Mouse (Mus musculus) forelimb bud, embryonic 11.5 days (tissue): ENCODE data around the gene Gng7.

Experiments used
- DNase-seq: peaks from one replicate; pipeline ENCODE4 v3.0.0-alpha.2; 2012; ENCODE audit warnings: low read depth, low spot score

Gng7 gene

GRCm38 (mm10) chr10:80930361-80931152 is 84.2 kb downstream of the Gng7 start:
- DNase-seq: no peak

- peak; percentile 99 for DNase-seq
These were observed 85.2 kb downstream of the Gng7 start, which contains the start of gene Gadd45b for GRCm38 (mm10) chr10:80929299-80930226. Gadd45b (plus strand) TSS chr10:80930073.

DNA sequence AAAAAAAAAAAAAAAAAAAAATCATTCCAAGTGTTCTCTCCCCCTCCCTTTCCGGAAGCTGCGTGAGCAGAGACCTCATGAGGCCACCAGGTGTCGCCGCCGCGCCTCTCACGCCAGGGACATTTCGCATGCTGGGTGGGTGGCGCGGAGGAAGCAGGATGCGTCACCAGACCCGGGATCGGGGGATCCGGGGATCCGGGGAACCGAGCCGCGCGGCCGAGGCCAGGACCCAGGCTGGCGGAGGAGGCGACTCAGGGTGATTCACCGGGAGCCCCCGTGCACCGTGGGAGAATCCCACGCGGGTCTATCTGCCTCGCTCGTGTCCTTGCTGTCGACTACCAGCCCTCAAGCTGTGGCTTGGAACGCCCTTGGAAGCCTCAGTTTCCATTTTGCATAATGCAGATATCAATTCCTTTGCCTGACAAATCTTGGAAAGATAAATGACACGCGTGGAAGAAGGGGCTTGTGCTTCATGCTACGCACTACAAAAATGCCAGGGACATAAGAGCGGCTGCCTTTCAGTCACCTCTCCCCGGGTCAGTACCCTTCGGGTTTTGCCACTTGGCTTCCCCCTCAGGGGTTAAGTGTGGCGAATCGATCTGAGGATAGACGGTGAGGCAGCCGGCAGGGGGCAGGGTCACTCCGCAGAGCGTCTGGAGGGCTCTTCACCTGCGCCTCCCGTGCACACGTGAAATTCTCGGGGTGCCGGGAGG is 86.0 kb downstream of the Gng7 start:
- peak; percentile 87 for DNase-seq

GRCm38 (mm10) chr10:80925472-80925871 is 89.3 kb downstream of the Gng7 start:
- DNase-seq: no peak

DNA sequence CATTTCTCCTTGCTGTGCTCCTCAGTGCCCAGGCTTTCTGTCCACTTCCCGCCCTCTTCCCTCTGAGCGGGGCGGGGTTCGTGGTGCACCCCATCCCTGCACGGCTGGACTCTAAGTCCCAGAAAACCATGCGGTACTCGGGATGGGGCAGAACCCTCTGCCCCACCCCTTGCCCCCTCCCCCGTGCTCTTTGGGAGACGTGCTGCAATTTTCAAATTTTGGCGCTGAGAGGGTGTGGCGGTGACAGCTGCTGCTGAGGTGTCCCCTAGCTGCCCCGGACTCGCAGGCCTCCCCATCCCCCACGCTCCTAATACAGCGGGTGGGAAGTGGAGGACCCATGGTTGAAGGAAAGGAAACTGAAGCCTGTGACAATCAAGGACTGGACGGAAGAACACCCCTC is 92.8 kb downstream of the Gng7 start:
- DNase-seq: no peak

DNA sequence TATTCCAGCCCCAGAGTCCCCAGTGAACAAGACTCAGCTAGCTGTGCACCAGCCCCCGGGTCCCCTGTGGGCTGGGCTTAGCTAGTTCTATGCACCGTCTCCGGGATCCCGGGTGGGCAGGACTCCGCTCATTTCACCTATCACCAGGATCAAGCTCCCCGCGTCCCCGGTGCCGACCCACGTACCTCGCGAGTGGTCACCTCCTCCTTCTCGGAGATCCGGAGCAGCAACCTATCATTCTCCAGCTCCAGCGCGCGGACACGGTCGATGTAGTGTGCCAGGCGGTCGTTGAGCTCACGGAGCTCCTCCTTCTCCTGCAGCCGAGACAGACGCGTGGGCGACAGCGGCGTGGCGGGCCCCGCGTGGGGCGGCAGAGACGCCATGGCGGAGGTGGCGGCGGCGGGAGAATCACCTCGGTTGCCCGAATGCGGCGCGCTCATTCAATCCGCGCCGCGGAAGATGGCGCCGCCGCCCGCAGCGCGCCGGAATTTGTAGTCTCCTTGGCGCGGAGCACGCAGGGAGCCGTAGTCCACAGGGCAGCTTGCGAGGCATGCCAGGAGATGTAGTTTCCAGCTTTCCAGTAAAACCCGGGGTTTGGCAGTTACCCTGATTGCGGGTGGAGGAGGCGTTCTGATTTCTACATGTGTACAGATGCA is 96.8 kb downstream of the Gng7 start, which contains the start of gene Lmnb2:
Gene Lmnb2 (minus strand): TSS at position 467 of the 656 bp plus-strand sequence.
- DNase-seq: peak; percentile 66

DNA sequence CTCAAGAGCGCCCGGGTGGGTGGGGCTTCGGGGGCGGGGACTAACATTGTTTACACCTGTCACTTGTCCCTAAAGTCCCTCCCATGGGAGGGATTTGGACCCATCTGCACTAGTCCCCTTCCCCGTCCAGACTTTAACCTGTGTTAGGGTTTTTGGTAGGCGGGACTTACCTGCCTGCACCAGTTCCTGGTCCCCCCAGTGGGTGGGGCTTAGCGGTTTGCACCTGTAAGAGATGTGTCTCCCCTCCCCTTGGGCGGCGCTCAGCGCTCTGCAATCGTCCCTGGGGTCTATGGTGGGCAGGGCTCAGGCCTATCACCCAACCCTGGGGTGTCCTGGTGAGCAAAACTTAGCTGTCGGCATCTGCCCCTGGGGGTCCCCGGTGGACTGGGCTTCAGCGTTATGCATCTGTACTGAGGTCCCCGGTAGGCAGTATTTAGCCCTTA is 97.4 kb downstream of the Gng7 start:
- DNase-seq: no peak

GRCm38 (mm10) chr10:80915736-80916135 is 99.0 kb downstream of the Gng7 start:
- DNase-seq: no peak

GRCm38 (mm10) chr10:80915260-80915659 is 99.5 kb downstream of the Gng7 start:
- DNase-seq: no peak

- DNase-seq: no peak
These were observed 100.5 kb downstream of the Gng7 start for GRCm38 (mm10) chr10:80914253-80914656.

DNA sequence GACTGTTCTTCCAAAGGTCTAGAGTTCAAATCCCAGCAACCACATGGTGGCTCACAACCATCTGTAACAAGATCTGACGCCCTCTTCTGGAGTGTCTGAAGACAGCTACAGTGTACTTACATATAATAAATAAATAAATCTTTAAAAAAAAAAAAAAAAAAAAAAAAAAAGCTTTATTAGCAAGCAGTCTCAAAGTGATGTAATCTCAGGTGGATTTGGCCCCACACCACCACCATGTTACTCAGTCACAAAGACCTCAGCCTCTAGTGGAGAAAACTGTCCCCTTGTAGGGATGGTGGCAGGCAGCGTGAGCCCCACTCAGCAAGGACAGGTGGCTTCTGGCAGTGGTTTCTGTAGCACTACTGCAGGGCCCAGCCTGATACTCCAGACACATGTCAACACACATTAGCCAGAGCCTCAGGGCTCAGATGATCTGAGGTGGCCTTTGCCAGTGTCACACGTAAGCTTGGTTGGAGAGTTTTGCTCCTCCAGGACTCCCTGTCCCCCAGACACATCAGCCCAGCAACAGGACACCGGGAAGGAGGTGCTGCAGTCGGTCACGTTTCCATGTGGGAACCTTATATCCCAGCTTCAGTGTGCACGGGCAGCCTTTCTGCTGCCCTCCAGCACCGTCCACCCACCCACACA is 101.3 kb downstream of the Gng7 start:
- no peak for DNase-seq

GRCm38 (mm10) chr10:80911891-80912290 is 102.9 kb downstream of the Gng7 start:
- DNase-seq: no peak

DNA sequence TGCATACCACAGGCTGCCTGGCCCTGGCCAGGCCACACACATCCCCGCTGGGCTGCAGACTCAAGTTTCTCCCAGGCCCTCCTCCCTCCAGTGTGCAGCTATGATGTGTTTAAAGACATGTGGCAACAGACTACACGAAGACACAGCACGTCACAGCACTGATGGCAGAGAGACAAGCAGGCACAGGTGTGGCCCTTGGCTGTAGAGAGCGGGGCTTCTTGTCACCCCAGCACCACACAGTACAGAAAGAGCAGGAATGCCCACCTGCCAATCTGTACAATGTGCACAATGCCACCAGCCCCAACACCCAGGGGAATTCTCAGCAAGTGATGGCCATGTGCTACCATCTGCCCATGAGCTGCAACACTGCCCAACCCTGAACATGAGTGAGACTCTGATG is 103.4 kb downstream of the Gng7 start:
- no peak for DNase-seq

DNA sequence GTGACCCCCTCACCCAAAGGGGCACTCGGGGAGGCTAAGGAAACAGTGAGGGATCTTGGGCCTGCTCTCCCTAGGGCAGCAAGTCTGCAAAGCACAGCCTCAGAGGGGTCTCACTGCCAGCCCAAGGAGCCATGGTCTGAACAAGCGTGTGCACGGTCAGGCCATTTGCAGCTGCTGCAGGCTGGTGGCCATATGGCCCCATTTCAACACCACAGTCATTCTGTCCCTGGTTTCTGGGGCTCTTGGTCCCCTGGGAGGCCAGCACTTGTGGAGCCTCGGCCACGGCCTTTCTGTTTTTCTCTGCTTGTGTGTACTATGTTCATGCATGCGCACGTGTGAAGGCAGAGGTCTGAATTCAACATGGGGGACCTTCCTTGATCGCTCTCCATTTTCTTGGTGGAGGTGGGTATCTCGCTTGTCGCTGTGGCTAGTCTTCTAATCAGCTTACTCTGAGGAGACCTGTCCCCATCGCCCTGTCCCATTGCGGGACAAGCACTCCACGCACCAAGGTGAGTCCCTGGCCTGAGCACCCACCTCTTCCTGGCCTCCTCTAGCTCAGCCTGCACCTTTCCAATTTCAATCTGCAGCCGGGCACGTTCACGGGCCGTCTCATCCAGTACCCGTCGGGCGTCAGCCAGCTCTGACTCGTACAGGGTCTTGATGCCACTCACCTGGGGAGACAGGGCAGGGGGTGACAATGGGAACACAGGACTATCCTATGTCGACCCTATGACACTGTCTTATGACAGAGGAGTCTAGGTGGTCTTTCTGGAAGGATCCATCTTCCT is 105.2 kb downstream of the Gng7 start:
- DNase-seq: no peak

DNA sequence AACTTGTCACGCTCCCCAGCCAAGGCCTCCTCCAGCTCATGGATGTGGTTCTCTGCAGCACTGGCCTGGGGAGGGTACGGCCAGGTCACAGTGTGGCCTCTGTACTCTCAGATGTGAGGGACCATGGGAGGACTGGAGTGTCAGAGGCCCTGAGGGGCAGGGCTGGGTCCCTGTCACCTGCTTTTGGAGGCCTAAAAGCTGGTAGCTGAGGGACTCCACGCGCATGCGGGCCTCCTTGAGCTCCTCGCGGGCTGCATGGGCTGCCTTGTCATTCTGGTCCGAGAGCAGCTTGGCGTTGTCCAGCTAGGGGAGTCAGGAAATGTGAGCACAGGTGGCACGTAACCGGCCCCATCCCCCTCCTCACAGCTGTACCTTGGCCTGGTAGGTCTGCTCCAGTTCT is 110.0 kb downstream of the Gng7 start:
- DNase-seq: no peak

GRCm38 (mm10) chr10:80904004-80904693 is 110.6 kb downstream of the Gng7 start:
- no peak for DNase-seq

DNA sequence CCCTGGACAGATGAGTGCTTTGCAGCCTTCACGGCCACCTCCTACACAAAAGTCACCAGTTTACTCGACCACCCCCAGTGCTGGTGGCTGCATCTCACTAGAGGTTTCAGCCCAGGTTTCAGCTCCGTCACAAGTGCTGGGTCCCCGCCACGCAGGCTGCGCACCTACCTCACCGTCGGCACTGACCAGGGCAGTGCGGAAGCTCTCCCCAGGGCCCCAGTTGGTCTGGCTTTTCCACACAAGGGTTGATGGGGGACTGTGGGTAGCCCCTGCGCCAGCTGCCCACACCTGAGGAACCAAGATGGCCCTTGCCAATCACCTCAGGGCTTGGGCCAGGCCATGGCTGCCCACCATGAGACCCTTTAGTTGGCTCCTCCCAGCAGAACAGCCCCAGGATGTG is 111.5 kb downstream of the Gng7 start:
- DNase-seq: no peak

GRCm38 (mm10) chr10:80902273-80902940 is 112.3 kb downstream of the Gng7 start:
- DNase-seq: no peak
